Comparison of ENCODE assay signal across 10 mouse cellular contexts in the genomic region with DNA sequence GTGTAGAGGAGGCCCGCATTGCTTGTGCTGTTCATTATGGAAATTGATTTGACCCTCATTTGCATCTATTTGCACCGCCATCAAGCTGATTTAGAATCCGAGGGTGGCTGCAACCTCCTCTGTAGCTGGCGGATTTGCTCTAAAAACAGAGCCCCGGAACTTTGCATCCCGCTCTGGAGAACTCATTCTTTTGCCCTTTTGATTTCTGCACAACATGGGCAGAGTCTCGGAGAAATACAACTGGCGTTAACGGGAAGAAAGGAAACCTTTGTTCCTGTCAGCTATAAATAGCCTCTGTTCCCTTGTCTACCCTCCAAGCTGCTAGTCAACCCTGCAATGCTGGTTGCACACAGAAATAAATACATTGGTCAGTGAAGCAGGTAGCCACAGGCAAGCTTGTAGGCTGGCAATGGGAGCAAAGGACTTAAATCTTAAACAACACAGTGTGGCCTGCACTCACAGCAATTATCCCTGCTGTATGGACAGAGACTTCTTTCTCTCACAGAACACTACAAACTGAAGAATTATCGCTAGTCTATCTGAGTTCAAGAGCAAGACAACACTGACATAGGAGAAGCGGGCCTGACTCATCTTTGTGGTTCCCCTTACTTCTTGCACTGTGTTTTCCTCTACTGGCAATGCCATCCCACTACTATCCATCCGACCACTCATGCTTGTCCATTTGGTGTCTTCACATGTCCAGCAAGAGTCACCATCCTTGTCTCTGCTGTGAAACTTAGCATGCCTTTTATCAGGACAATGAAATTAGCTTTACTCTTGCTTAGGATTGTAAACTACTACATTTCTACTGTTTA.
DNase-seq lines count a peak whose midpoint lies in the region; ATAC-seq and TF ChIP-seq lines count a peak whose summit lies in the region.
"Had no signal": no experiment of that assay in that cellular context is flagged by ENCODE, and none has a peak within 500 bp of the region (broad histone marks: within the 10 kb centered on the region; RNA-seq: fewer than 3 reads in every experiment).

No protein-coding gene starts in this region.

- WGBS in forebrain, embryonic 13.5 days: 18% methylated on average over 12 of the region's 12 CpGs
- 25% methylated on average over 12 of the region's 12 CpGs for WGBS in hindbrain, postnatal 0 days
- WGBS in midbrain, embryonic 16.5 days: 28% methylated on average over 12 of the region's 12 CpGs

- no peak overlapping the region for H3K9ac ChIP-seq in forebrain, embryonic 13.5 days
- no peak overlapping the region for H3K9ac ChIP-seq in hindbrain, postnatal 0 days (replicated peaks; ENCODE audit: low read length)
- no peak overlapping the region for H3K9ac ChIP-seq in midbrain, embryonic 16.5 days (ENCODE audit: low read depth, low read length)
- H3K9ac ChIP-seq: limb, embryonic 13.5 days had no signal

- H3K27ac ChIP-seq in forebrain, embryonic 13.5 days: peak overlapping the region; percentile 10; the same call in 1 of the 2 replicates
- peak overlapping the region; percentile 20; the same call in 1 of the 2 replicates for H3K27ac ChIP-seq in hindbrain, postnatal 0 days
- H3K27ac ChIP-seq in midbrain, embryonic 16.5 days (ENCODE audit: low read length): no peak overlapping the region
- H3K27ac ChIP-seq: limb, embryonic 13.5 days had no signal

- peaks cover 9% of the 10 kb centered on the region for H3K4me1 ChIP-seq in forebrain, embryonic 13.5 days
- no peaks in the 10 kb centered on the region for H3K4me1 ChIP-seq in hindbrain, postnatal 0 days (ENCODE audit: insufficient read depth, low read length)
- H3K4me1 ChIP-seq in midbrain, embryonic 16.5 days (ENCODE audit: control insufficient read depth, insufficient read depth, low read length): peaks cover 6% of the 10 kb centered on the region; the same call in 1 of the 2 replicates

- H3K9me3 ChIP-seq in forebrain, embryonic 13.5 days (replicated peaks): no peaks in the 10 kb centered on the region
- H3K9me3 ChIP-seq in hindbrain, postnatal 0 days (ENCODE audit: low read length): no peaks in the 10 kb centered on the region
- no peaks in the 10 kb centered on the region for H3K9me3 ChIP-seq in midbrain, embryonic 16.5 days (replicated peaks; ENCODE audit: control insufficient read depth, low read length, poor library complexity, severe bottlenecking)
- H3K9me3 ChIP-seq: limb, embryonic 13.5 days had no signal

- H3K4me2 ChIP-seq in forebrain, embryonic 13.5 days: peak overlapping the region; percentile 41
- peak overlapping the region; percentile 25 for H3K4me2 ChIP-seq in hindbrain, postnatal 0 days (ENCODE audit: low read depth, low read length)
- peak overlapping the region; percentile 38 for H3K4me2 ChIP-seq in midbrain, embryonic 16.5 days (ENCODE audit: low read length)
- H3K4me2 ChIP-seq: limb, embryonic 13.5 days had no signal

- no peak for TF ChIP-seq CTCF in hindbrain, postnatal 0 days (IDR thresholded peaks at IDR 0.05; ENCODE audit: low read depth)

- ATAC-seq in forebrain, embryonic 13.5 days: peak; percentile 87
- no peak for ATAC-seq in hindbrain, postnatal 0 days
- ATAC-seq in midbrain, embryonic 16.5 days: peak; percentile 64
- no peak for ATAC-seq in granulocyte monocyte progenitor cell, adult 5-6 weeks (replicated peaks; ENCODE audit: poor library complexity, severe bottlenecking)

- no peaks in the 10 kb centered on the region for H3K36me3 ChIP-seq in forebrain, embryonic 13.5 days (ENCODE audit: poor library complexity, severe bottlenecking)
- H3K36me3 ChIP-seq in hindbrain, postnatal 0 days (ENCODE audit: insufficient read depth, low read length): no peaks in the 10 kb centered on the region
- no peaks in the 10 kb centered on the region for H3K36me3 ChIP-seq in midbrain, embryonic 16.5 days (ENCODE audit: control insufficient read depth, insufficient read depth, low read length)
- H3K36me3 ChIP-seq: limb, embryonic 13.5 days had no signal

- H3K4me3 ChIP-seq in forebrain, embryonic 13.5 days: no peak overlapping the region
- no peak overlapping the region for H3K4me3 ChIP-seq in hindbrain, postnatal 0 days (ENCODE audit: low read length)
- H3K4me3 ChIP-seq in midbrain, embryonic 16.5 days (ENCODE audit: low read depth, low read length): no peak overlapping the region
- H3K4me3 ChIP-seq: limb, embryonic 13.5 days had no signal

- peak; percentile 8 for DNase-seq in embryo, embryonic 10 days (ENCODE audit: low spot score)
- peak; percentile 20 for DNase-seq in hindbrain, postnatal 0 days (ENCODE audit: low spot score)
- no peak for DNase-seq in right cerebral cortex, postnatal 25 days
- no peak for DNase-seq in MN1 (ENCODE audit: low spot score)
- DNase-seq: cerebellum, adult 11-12 months; gastrocnemius, postnatal 14 days had no signal

- no peaks in the 10 kb centered on the region for H3K27me3 ChIP-seq in forebrain, embryonic 13.5 days
- H3K27me3 ChIP-seq in hindbrain, postnatal 0 days (ENCODE audit: insufficient read depth, low read length): no peaks in the 10 kb centered on the region
- no peaks in the 10 kb centered on the region for H3K27me3 ChIP-seq in midbrain, embryonic 16.5 days (ENCODE audit: control insufficient read depth, insufficient read depth, low read depth, low read length)
- H3K27me3 ChIP-seq: limb, embryonic 13.5 days had no signal

Comparison
In these comparisons a context has a peak if more than half of its experiments do, and no peak if none do; other contexts are left out.
1. DNase-seq: peak in embryo, embryonic 10 days (single experiment) and hindbrain, postnatal 0 days (single experiment); none in right cerebral cortex, postnatal 25 days (single experiment) and MN1 (single experiment).
2. ATAC-seq: peak in forebrain, embryonic 13.5 days (single experiment) and midbrain, embryonic 16.5 days (single experiment); none in hindbrain, postnatal 0 days (single experiment) and granulocyte monocyte progenitor cell, adult 5-6 weeks (single experiment).
3. Peak in every context shown above with its lines, with median percentiles within 50 percentile points of each other: H3K4me2 ChIP-seq.